Mouse (Mus musculus) ES-Bruce4 (cell line): Measurements from ENCODE around the gene Pkm.

Experiments used
- CTCF ChIP-seq: IDR thresholded peaks from one replicate; pipeline ENCODE4 v1.8.1; 2011; ENCODE audit warnings: low read depth, low read length
- EP300 ChIP-seq: IDR thresholded peaks from 2 replicates; pipeline ENCODE4 v1.6.1; 2011; ENCODE audit warnings: low read depth, low read length; ENCODE audit not compliant: insufficient read depth

- no peak for TF ChIP-seq CTCF
- TF ChIP-seq EP300: no peak
These were observed 39.3 kb downstream of the Pkm start for GRCm38 (mm10) chr9:59695451-59695813.
